Mouse (Mus musculus) embryo, embryonic 10.5 days (tissue): ENCODE results near the gene Adat2.

ENCODE experiments used
- DNase-seq: peaks from one replicate; pipeline ENCODE4 v3.0.0-alpha.2; 2015; ENCODE audit warnings: low spot score

Adat2 gene

DNA sequence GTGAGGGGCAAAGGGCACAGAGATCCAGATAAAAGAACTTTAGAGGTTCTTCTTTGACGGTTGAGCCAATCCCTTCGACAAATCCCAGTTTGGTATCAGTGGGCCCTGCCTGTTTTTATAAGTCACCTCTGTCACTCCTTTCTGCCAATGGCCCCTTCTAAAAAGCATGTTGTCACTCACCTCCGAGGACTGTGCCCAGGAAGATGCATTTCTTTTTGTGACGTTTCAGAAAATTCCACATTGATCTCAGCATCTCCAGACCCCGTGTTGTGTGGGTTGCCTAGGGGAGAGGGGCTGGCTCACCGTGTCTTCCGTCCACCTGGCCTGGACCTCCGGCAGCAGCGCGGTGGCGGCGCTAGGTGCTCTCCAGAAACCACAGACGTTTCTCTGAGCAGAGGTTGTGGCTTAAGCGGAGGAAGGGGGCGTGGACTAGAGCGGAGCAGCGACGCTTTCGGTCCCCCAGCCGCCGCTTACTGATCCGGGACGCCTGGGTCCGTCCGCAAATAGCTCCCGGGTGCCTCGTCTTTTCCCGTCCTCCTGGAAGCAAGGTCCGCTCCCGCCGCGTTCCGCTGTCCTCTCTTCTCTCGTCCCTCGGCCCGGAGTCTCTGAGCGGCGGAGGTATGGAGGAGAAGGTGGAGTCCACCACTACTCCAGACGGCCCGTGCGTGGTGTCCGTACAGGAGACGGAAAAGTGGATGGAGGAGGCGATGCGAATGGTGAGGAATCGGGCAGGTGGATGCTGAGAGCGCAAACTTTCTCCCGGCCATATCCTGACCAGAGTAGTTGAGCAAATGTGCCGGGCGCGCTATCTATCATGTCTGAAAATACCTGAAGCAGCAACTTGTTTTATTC is at the start of gene Adat2, which contains the start of gene Pex3:
Adat2 (plus strand) TSS at position 249 of the 852 bp plus-strand sequence.
Pex3 (minus strand) TSS at position 497 of the 852 bp plus-strand sequence.
- DNase-seq, result peak; percentile 94

DNA sequence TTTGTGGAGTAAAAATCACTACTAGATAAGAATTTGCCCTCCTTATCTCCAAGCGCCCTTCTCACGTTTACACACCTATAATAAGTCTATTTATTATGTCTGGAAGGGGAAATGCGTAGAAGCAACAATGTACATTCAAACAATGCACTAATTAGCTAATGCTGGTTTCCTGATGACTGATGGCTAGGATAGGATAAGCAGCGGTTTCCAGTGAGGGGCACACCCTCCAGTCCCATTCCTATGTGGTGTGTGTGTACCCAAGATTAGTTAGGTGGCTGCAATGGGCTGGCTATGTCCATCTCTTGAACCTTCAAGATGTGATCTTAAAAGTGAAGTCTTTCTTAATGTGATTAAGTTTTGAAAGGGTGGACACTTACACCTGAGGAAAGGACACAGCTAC is 30.8 kb upstream of the Adat2 start:
- no peak for DNase-seq

DNA sequence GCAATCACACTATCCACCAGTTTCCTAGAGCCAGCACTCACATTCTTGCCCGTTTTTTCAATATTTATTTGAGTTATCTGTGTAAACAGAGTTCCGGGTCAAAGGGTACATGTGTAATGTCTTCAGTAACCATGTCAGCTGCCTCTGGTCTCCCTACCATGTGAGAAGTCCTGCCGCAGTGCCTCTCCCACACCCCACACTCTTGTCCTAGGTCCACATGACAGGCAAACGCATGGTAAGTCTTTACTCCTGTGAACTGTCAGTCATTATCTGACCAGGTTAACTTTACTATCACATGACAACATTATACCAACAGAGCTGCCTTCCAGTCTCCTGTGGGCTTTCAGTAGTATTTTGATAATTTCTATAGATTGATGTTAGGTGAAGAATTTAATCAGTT is 24.5 kb upstream of the Adat2 start:
- no peak for DNase-seq

DNA sequence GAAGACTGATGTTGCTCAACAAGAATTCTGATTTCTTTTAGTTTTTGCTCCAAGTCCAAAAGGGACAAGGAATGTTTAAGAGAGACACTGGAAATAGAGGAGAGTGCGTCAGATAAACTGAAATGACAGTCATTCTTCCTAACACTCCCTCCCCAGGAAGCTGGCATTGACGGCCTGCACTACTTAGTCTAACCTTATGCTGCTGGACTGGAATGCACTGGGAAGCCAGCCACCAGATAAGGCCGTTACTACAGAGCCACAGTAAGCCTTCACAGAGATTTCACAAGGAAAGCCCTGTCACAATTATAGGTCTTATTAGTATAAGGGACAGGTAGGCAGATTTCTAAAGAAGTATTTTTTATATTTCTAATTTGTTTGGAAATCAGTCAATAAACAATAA is 17.9 kb upstream of the Adat2 start:
- no peak for DNase-seq

DNA sequence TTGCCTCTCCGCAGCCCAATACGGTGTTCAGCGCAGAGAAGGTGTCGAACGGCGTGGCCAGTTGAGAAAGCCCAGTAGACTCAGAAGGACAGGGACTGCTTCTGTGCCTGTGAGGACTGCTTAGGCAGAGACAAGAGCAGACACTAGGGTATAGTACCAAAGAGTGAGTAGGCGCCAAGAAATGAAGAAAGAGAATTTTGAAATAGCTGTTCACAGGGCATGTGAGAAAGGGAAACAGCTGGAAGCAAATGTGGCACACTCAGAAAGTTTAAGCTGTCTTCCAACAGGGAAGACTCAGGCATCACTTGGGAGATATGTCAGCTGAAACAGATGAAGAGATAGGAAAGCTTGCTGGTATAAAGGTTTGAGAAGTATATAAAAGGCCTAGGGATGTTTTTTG is 16.0 kb upstream of the Adat2 start:
- DNase-seq, result no peak

DNA sequence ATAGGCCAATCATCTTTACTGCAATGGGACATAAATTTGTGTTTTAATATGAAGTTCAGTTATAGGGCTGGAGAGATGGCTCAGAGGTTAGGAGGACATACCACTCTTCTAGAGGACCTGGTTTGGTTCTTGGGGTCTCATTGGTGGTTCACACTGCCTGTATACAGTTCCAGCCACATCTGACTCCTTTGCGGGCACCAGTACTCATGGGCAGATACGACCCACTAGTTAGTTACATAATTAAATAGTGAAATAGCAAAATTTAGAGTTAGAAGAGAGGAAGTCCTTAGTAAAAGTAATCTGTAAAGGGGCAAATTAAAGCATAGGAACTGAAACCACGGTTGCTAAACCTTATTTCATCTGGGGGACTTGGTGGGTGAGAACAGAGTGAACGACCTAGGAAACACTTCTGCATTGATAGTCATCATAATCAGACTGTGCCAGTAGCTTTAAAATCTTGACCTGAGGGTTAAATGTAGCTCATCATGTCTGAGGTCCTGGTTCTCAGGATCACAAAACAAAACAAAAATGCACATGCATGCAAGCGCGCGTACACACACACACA is 12.8 kb upstream of the Adat2 start:
- no peak for DNase-seq

DNA sequence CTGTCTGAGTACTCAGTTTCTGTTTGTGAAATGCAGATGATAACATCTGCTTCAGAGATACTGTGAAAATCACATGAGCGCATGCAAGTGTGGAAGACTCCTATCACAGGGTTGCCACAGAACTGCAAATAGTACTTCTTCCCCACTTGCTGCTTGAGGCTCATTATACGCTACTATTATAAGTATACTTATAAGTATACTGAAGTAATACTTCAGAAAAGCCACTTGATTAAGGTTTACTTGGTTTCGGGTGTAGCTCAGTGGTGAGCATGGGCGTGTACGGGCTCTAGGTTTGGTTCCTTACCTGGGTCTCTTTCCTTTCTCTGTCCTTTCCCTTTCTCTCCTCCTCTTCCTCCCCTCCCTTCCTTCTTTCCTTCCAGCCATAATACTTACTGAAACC is 11.0 kb upstream of the Adat2 start:
- DNase-seq, result no peak

DNA sequence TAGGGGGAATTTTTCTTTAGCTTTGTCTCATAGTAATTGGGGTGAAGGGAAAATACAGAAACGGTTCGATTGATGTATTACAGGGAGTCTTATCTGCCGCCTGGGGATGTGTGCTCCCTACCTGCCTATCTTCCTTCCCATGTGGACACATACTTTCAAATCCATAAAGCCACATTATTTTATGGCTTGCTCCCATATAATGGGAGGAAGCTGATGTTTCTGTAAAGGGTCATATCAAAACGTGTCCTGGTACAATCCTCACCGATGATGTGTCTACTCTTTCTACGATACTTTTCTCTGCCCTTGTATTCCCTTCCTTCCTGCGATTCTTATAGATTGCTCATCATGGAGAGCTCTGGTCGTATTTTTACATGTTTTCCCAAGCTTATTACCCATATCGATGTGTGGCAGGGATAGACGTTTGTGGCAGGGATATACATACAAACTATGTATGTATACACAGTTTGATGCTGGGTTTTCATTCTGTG is 848 bp downstream of the Adat2 start:
- no peak for DNase-seq

DNA sequence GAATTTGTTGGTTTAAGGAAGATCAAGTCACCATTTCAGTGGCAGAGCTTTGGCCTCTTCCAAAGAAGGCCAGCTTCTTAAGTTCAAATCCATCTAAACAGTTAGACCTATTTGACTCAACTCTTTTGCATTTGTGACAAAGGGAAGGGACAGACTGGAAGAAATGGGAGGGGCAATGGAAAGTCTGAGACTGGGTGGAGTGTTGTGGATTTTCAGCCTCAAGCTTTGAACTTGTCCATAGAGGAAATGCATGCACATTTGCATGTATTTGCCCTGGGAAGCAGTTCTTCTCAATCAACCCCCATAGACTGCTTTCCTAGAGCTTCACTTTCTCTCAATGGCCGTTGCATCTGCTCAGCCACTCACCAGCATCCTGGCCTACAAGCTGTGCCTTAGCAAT is 1.6 kb downstream of the Adat2 start:
- no peak for DNase-seq

DNA sequence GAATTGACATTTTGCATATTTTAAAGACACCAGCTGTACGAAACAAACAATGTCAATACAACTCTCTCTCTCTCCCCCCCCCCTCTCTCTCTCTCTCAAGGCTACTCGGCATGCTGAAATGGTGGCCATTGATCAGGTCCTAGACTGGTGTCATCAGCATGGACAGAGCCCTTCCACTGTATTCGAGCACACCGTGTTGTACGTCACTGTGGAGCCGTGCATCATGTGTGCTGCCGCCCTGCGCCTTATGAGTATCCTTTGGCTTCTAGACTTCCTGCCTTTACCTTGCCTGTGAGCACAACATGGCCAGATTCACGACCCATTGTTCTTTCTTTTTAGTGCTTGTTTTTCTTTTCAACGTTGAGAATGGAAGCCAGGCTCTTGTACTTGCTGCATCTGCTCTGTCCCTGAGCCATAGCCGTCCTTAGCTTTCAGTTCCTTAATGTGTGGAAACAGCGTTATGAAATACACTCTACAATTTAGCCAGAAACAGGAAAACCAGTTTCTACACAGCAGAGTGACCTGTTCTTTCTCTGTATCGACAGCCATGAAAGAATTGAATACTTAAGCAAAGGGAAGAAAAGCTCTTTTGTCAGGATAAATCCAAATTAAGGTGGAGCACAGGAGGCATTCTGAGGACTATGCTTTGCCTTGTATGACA is 7.5 kb downstream of the Adat2 start:
- no peak for DNase-seq

DNA sequence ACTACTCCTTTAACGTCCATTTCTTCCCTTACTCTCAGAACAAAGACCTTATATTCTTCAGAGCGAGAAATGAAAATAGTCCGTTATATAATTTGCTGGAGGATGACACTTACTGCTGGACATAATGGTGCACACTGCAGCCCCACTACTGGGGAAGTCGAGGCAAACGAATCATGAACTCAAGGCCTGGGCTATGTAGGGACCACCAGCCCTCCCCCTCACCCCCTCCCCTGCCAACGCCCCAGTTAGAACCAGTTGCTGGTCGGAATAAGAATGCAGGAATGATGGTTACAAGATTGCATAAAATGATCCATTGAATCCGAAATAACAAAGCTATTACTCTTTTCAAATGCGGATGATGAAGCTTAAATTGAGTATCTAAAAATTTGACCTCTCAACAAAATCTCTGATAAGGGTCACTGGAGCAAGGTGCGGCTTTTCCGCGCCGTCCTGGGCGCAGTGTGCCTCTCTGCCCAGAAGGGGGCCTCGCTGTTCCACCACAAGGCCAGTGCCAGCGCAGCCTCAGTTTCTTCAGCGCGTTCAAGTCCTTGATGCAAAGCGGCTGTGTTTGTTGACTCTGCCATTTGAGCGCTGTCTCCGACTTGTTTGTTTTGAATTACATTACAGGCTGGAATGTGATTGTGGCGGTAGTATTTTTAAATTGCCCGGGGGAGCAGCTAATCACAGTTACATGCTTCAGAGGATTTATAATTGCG is 11.8 kb downstream of the Adat2 start:
- peak; percentile 83 for DNase-seq

DNA sequence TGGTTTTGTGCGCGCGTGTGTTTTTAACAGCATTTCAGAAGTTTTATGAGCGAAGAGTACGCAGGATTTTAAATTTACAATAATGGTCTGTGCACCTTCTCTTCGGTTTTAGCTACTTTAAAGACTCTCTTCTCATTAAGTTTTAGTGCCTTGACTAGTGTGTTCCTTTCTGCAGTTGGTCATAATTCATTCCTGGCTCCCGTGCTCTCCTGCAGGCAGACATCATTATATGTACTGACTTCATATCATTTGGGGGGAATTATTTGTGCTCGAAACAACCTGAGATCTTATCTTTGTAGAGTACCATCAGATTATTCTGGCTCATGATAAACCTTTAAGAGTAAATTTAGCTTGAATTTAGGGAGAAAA is 12.4 kb downstream of the Adat2 start:
- no peak for DNase-seq

DNA sequence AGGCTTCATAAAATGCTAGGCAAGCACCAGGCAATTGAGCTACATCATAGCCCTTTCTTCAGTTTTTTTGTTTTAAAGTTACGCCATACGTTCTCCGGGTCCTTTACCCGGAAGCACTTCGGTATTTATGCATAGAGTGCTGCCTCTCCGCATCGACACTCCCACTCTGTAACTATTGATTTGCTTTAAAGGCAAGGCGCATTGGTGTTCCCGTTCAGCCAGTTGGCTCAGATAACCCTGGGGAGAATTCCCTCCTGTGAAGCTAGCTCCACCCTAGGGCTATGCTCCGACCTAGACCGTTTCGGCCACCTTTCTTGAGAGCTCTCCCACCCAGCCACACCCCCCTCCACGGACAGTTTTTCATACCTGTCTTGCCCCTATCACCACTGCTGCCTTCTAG is 13.7 kb downstream of the Adat2 start:
- no peak for DNase-seq

DNA sequence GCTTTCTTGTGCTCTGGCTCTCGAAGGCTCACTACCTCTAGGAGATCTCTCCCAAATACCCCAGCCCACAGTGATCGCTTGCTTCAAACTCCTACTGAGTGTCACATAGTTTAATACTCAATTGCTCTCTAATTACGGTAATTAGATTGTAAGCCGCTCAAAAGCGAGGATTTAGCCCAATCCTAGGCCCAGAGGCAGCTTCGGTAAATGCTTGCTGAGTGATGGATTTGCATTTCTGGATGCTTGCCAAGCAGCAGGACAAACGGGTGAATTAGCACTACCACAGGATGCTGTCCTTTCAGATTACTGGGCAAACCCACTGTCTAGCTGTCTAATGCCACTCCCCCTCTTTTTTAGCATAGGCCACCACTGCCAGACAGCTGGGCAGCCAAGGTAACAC is 17.1 kb downstream of the Adat2 start:
- no peak for DNase-seq

DNA sequence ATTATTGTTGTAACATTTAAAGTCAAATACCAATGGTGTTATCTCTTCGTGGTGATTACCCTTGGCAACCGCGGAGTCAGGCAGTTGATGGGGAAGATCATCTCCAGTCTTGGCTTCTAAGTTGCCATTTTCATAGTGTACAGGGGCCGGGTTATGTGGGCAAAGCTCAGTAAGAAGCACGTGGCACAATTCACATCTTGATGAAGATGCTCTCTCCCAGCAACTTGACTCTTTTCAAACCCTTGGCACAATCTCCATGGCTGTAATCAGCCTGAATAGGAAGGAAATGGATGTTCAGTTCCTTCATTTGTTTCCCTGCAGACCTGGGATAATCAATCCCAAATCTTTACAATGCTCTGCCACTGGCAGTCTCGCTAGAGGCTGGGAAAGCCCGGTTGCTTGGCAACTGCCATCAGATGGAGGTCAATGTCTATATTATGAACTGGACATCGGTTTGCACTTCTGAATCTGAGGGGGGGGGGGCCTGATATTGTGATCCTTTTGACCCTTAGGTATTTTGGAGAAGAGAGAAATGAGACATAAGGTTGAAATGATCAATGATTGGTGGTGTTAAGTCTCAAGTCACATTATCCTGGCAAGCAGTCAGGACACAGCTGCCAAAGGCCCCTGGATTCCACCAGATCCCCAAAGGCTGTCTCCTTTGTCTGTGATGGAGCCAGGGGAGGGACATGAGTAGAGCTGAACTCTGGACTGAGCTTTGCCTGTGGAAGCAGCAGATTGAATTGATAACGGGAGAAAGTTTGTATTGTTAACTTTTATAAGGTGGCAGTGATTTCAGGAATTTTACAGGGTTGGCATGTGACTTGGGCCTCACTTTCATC is 18.2 kb downstream of the Adat2 start:
- DNase-seq, result peak; percentile 61

DNA sequence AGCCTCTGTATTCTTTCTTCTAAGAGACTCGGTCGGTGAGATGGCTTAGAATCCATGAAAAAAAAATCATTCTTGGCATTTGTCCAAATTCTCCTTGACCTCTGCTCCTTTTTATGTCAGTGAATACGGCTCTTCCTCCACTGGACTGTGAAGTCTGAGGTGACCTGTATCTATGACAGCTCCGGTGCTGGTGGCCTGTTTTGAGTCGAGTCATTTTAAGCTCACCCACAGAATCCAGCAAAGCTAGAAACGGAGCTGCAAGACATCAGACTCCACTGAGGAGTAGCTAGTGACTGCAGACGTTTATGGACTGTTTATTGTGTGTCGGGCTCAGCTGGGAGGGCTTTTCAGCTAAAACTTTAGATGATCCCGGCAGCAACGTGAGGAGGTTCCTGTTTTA is 19.3 kb downstream of the Adat2 start:
- DNase-seq, result no peak

DNA sequence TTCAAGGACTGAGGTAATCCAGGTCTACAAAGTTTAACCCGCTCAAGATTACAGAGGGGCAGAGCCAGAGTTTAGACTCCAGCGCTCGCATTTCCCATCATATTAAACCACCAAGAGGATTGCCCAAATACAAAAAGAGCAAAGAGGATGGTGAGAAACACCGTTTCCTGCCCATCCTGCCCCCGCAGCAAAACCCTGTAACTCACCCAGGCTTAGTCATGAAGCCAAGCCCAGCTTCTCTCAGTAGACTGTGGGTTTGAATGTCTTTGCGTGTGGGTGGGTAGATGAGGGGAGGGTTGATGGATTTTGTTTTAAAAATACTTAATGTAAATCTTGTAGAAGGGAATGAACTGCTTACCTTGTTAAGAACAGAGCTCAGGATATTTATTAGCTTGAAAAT is 19.7 kb downstream of the Adat2 start:
- DNase-seq, result no peak

DNA sequence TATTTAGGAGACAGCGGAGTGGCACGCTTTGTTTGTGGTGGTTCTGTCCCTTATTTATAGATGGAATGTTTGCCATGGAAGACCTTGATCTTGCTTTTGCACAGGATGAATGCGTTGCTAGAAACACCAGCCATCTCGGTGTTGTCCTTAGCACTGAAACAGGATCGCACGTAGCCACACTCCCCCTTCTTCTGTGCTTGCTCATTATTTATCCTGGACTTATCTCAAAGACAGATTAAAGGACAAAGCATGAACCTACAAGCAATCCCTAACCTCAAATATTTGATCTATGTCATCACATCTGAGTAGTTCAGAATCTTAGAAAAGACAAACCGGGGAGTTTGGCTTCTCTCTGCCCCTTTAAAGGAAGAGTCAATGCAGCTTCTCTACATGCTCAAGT is 24.4 kb downstream of the Adat2 start:
- no peak for DNase-seq

DNA sequence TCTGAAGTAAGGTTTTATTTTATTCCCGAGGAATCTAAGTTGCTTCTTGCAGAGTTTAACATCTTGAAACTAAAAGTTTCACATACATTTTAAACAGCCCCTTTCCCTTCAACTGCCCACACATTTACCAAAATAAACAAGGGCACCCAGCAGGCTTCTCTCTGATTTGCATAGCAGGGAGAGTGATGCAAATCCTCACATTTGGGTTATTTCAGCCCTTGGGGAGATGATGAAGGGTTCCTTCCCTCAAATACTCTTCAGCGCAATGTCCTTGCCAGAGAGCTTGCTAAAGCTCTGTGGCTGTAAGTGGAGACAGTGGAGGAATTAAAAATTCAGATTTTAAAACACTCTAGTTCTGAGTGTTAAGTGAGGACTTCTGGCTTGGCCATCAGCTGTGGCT is 35.2 kb downstream of the Adat2 start:
- no peak for DNase-seq

DNA sequence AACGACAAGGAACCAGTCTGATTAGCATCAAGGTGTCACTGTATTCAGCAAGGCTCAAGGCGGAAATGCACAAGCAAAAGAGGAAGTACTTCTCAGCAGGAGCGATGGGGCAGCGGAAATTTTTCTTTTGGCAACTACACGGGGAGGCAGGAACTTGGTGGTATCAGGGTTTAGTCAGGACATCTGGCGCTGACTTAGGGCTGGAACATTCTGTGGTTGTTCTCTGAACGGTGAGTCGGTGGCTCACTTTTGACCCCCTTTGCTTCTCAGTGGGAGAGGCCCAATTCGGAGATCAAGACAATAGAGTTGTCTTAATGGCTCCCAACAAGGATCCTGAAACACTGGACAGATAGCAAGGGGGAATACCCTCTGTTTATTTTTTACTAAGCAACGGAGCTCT is 39.5 kb downstream of the Adat2 start:
- DNase-seq, result no peak

DNA sequence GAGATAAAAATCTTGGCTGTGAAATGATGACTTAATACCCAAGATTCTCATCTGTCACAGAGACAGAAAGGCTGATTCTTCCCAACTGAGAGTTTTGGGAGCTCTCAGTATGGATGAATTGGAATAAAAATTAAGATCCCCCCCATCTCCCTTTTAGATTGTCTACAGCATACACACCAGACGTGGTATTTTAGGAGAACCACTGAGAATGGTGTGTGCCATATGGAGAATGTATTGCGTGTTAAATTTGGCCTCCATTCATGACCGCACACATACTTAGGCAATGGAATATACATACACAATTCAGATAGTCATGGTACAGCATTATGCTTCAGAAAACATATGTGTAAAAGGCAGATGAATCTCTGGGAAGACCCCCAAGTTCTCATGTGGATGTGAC is 40.8 kb downstream of the Adat2 start:
- DNase-seq, result no peak

DNA sequence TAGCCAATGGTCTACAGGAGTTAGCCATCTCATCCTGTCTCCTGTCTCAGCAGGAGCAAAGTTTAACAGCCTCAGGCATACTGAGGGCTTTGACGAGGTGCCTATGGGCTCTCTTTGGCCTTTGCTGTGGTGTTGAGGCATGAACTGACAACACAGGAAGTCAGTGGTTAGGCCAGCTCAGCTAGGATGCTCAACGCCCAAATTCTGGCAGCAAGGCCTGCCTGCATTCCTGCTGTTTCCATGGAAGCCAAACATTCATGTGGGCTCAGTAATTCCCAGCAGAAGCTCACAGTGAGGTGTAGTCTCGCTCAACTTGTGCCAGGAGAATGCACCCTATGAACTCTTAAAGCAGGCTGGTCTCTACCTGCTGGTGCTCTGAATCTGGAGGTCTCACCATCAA is 43.4 kb downstream of the Adat2 start:
- DNase-seq, result peak; percentile 12
